Mouse (Mus musculus): Measurements from ENCODE around the gene Lhpp.

GRCm38 (mm10) chr7:132675922-132676321 is 65.5 kb downstream of the Lhpp start:
- TF ChIP-seq CTCF (IDR thresholded peaks at IDR 0.05; ENCODE audit: insufficient read depth, low read depth, low read length) (no peak), POLR2A (IDR thresholded peaks at IDR 0.05; ENCODE audit: insufficient read depth, low read depth, low read length) (no peak)
